ENCODE assay signal across 16 mouse cellular contexts in genomic region chr3:132837134-132837533, GRCm38 (mm10).
"Had no signal": no experiment of that assay in that cellular context is flagged by ENCODE, and none has a peak within 500 bp of the region (broad histone marks: within the 10 kb centered on the region; RNA-seq: fewer than 3 reads in every experiment).

No protein-coding gene starts in this region.

- H3K4me2 ChIP-seq: neural tube, embryonic 13.5 days; neural tube, embryonic 15.5 days; stomach, embryonic 15.5 days had no signal

- H3K4me3 ChIP-seq: neural tube, embryonic 13.5 days; neural tube, embryonic 15.5 days; stomach, embryonic 15.5 days had no signal

- H3K27me3 ChIP-seq: neural tube, embryonic 13.5 days; neural tube, embryonic 15.5 days; stomach, embryonic 15.5 days had no signal

- H3K27ac ChIP-seq: neural tube, embryonic 13.5 days; neural tube, embryonic 15.5 days; stomach, embryonic 15.5 days; stomach, postnatal 0 days had no signal

- H3K9ac ChIP-seq: neural tube, embryonic 13.5 days; neural tube, embryonic 15.5 days; stomach, embryonic 15.5 days had no signal

- DNase-seq: retina, postnatal 1 day; right cerebral cortex, adult 18-20 months; right cerebral cortex, postnatal 14 days; right cerebral cortex, postnatal 25 days; right cerebral cortex, postnatal 4 days; spleen, adult 18-20 months; thymus, adult 18-20 months; thymus, adult 2 months; thymus, postnatal 14 days; thymus, postnatal 25 days; thymus, postnatal 36 days; thymus, postnatal 4 days had no signal

- H3K9me3 ChIP-seq: neural tube, embryonic 13.5 days; stomach, embryonic 15.5 days had no signal

- H3K4me1 ChIP-seq: neural tube, embryonic 13.5 days; neural tube, embryonic 15.5 days; stomach, embryonic 15.5 days had no signal
